Mouse (Mus musculus) thymus, postnatal 4 days (tissue): ENCODE measurements around the gene Iqschfp.

Experiments
- DNase-seq: peaks from one replicate; pipeline ENCODE4 v3.0.0; 2021

The Iqschfp gene

GRCm38 (mm10) chr3:68667852-68668251 is 775.8 kb downstream of the Iqschfp start:
- no peak for DNase-seq

GRCm38 (mm10) chr3:68669418-68669974 is 777.5 kb downstream of the Iqschfp start:
- DNase-seq: no peak

GRCm38 (mm10) chr3:68674721-68675120 is 782.7 kb downstream of the Iqschfp start:
- DNase-seq: no peak

GRCm38 (mm10) chr3:68675216-68675835 is 783.3 kb downstream of the Iqschfp start:
- DNase-seq: no peak
